Mouse (Mus musculus) liver, postnatal 0 days (tissue): ENCODE data around the gene Ddias.

Experiments
- CTCF ChIP-seq: sonication (generic); IDR thresholded peaks from 2 replicates; pipeline ENCODE4 v1.5.1; 2016; ENCODE audit warnings: antibody characterized with exemption, low read depth
- EP300 ChIP-seq: IDR thresholded peaks from 2 replicates; pipeline ENCODE4 v1.6.1; 2016; ENCODE audit warnings: antibody characterized with exemption, low read depth, mild to moderate bottlenecking

GRCm38 (mm10) chr7:92826248-92826647, 47.8 kb downstream of the Ddias start:
- TF ChIP-seq CTCF (no peak), EP300 (no peak)
